Mouse (Mus musculus): Measurements from ENCODE around the gene Gnaq. TPM values are rescaled to one million over a fixed set of nuclear protein-coding genes. Genes with fewer than 3 reads are reported as not detected.

The Gnaq gene
- total RNA-seq, 1 experiment = 17.8 TPM

GRCm38 (mm10) chr19:16342702-16343101, 210.1 kb downstream of the Gnaq start:
- no peaks in the 10 kb centered on the region for H3K9me3 ChIP-seq (ENCODE audit: control insufficient read depth, insufficient read depth, low read depth, low read length)
- no peak overlapping the region for H3K27ac ChIP-seq (ENCODE audit: insufficient read depth, low read depth, low read length, poor library complexity, severe bottlenecking)
- in situ Hi-C loops (cut with MboI; ENCODE audit: low sequenced_read_pairs in 2 of 2, unreplicated experiment in 2 of 2) = no loop called here
- H3K36me3 ChIP-seq (ENCODE audit: control insufficient read depth, insufficient read depth, low read length, poor library complexity, severe bottlenecking) = no peaks in the 10 kb centered on the region
- peak; percentile 12 for DNase-seq (ENCODE audit: low read depth, low spot score)
- H3K4me3 ChIP-seq (ENCODE audit: insufficient read depth in 1 of 2, low read depth in 1 of 2, low read length in 2 of 2, poor library complexity in 1 of 2, severe bottlenecking in 1 of 2) = no peak overlapping the region
- no peak for TF ChIP-seq CHD2 (IDR thresholded peaks at IDR 0.05; ENCODE audit: low read depth, low read length)
- peak; percentile 37; the same call in 1 of the 2 replicates for TF ChIP-seq ZC3H11A (IDR thresholded peaks at IDR 0.05; ENCODE audit: borderline replicate concordance, low read depth, low read length)
- no peak overlapping the region for H3K9ac ChIP-seq (ENCODE audit: insufficient read depth, low read depth, low read length, poor library complexity, severe bottlenecking)
- no peaks in the 10 kb centered on the region for H3K4me1 ChIP-seq (ENCODE audit: control insufficient read depth in 2 of 2, insufficient read depth in 2 of 2, low read length in 2 of 2, poor library complexity in 1 of 2)

GRCm38 (mm10) chr19:16345516-16345915, 212.9 kb downstream of the Gnaq start:
- no peaks in the 10 kb centered on the region for H3K36me3 ChIP-seq (ENCODE audit: control insufficient read depth, insufficient read depth, low read length, poor library complexity, severe bottlenecking)
- DNase-seq (ENCODE audit: low read depth, low spot score) = no peak
- no peak overlapping the region for H3K27ac ChIP-seq (ENCODE audit: insufficient read depth, low read depth, low read length, poor library complexity, severe bottlenecking)
- no peaks in the 10 kb centered on the region for H3K9me3 ChIP-seq (ENCODE audit: control insufficient read depth, insufficient read depth, low read depth, low read length)
- no peak overlapping the region for H3K4me3 ChIP-seq (ENCODE audit: insufficient read depth in 1 of 2, low read depth in 1 of 2, low read length in 2 of 2, poor library complexity in 1 of 2, severe bottlenecking in 1 of 2)
- in situ Hi-C loops (cut with MboI; ENCODE audit: low sequenced_read_pairs in 2 of 2, unreplicated experiment in 2 of 2) = no loop called here
- H3K9ac ChIP-seq (ENCODE audit: insufficient read depth, low read depth, low read length, poor library complexity, severe bottlenecking) = no peak overlapping the region
- TF ChIP-seq HCFC1 (IDR thresholded peaks at IDR 0.05; ENCODE audit: borderline replicate concordance, insufficient read depth, low read length) = no peak
- no peak for TF ChIP-seq ZNF384 (IDR thresholded peaks at IDR 0.05; ENCODE audit: low read depth, low read length)
- no peak for TF ChIP-seq ZC3H11A (IDR thresholded peaks at IDR 0.05; ENCODE audit: borderline replicate concordance, low read depth, low read length)
- no peak for TF ChIP-seq MAFK (IDR thresholded peaks at IDR 0.05; ENCODE audit: insufficient read depth, low read depth, low read length)
- TF ChIP-seq CHD2 (IDR thresholded peaks at IDR 0.05; ENCODE audit: low read depth, low read length) = no peak
- no peaks in the 10 kb centered on the region for H3K4me1 ChIP-seq (ENCODE audit: control insufficient read depth in 2 of 2, insufficient read depth in 2 of 2, low read length in 2 of 2, poor library complexity in 1 of 2)

- Histone ChIP-seq H3K4me1 (ENCODE audit: control insufficient read depth in 2 of 2, insufficient read depth in 2 of 2, low read length in 2 of 2, poor library complexity in 1 of 2) (no peaks in the 10 kb centered on the region), H3K9ac (ENCODE audit: insufficient read depth, low read depth, low read length, poor library complexity, severe bottlenecking) (no peak overlapping the region)
- in situ Hi-C loops (cut with MboI; ENCODE audit: low sequenced_read_pairs in 2 of 2, unreplicated experiment in 2 of 2) = no loop called here
These were observed 214.4 kb downstream of the Gnaq start for GRCm38 (mm10) chr19:16347037-16347436.

GRCm38 (mm10) chr19:16353701-16354136, 221.1 kb downstream of the Gnaq start:
- no peaks in the 10 kb centered on the region for H3K9me3 ChIP-seq (ENCODE audit: control insufficient read depth, insufficient read depth, low read depth, low read length)
- no peak overlapping the region for H3K4me3 ChIP-seq (ENCODE audit: insufficient read depth in 1 of 2, low read depth in 1 of 2, low read length in 2 of 2, poor library complexity in 1 of 2, severe bottlenecking in 1 of 2)
- peak; percentile 27 for DNase-seq (ENCODE audit: low read depth, low spot score)
- H3K4me1 ChIP-seq (ENCODE audit: control insufficient read depth in 2 of 2, insufficient read depth in 2 of 2, low read length in 2 of 2, poor library complexity in 1 of 2) = no peaks in the 10 kb centered on the region
- H3K9ac ChIP-seq (ENCODE audit: insufficient read depth, low read depth, low read length, poor library complexity, severe bottlenecking) = no peak overlapping the region
- peak; percentile 53; the same call in 1 of the 2 replicates for TF ChIP-seq ZC3H11A (IDR thresholded peaks at IDR 0.05; ENCODE audit: borderline replicate concordance, low read depth, low read length)
- TF ChIP-seq ZNF384 (IDR thresholded peaks at IDR 0.05; ENCODE audit: low read depth, low read length) = no peak
- in situ Hi-C loops (cut with MboI; ENCODE audit: low sequenced_read_pairs in 2 of 2, unreplicated experiment in 2 of 2) = no loop called here
- no peaks in the 10 kb centered on the region for H3K36me3 ChIP-seq (ENCODE audit: control insufficient read depth, insufficient read depth, low read length, poor library complexity, severe bottlenecking)
- no peak overlapping the region for H3K27ac ChIP-seq (ENCODE audit: insufficient read depth, low read depth, low read length, poor library complexity, severe bottlenecking)

More at GRCm38 (mm10) chr19:16347037-16347436, 214.4 kb downstream of the Gnaq start:
- no peaks in the 10 kb centered on the region for H3K36me3 ChIP-seq (ENCODE audit: control insufficient read depth, insufficient read depth, low read length, poor library complexity, severe bottlenecking)
- H3K4me3 ChIP-seq (ENCODE audit: insufficient read depth in 1 of 2, low read depth in 1 of 2, low read length in 2 of 2, poor library complexity in 1 of 2, severe bottlenecking in 1 of 2) = no peak overlapping the region
- no peak overlapping the region for H3K27ac ChIP-seq (ENCODE audit: insufficient read depth, low read depth, low read length, poor library complexity, severe bottlenecking)
- TF ChIP-seq MAFK (IDR thresholded peaks at IDR 0.05; ENCODE audit: insufficient read depth, low read depth, low read length) (no peak), CHD2 (IDR thresholded peaks at IDR 0.05; ENCODE audit: low read depth, low read length) (no peak), HCFC1 (IDR thresholded peaks at IDR 0.05; ENCODE audit: borderline replicate concordance, insufficient read depth, low read length) (no peak), ZC3H11A (IDR thresholded peaks at IDR 0.05; ENCODE audit: borderline replicate concordance, low read depth, low read length) (no peak), ZNF384 (IDR thresholded peaks at IDR 0.05; ENCODE audit: low read depth, low read length) (no peak)
- H3K9me3 ChIP-seq (ENCODE audit: control insufficient read depth, insufficient read depth, low read depth, low read length) = no peaks in the 10 kb centered on the region
- no peak for DNase-seq (ENCODE audit: low read depth, low spot score)

GRCm38 (mm10) chr19:16358148-16358547, 225.5 kb downstream of the Gnaq start:
- no peak for DNase-seq (ENCODE audit: low read depth, low spot score)
- H3K9ac ChIP-seq (ENCODE audit: insufficient read depth, low read depth, low read length, poor library complexity, severe bottlenecking) = no peak overlapping the region
- TF ChIP-seq ZC3H11A (IDR thresholded peaks at IDR 0.05; ENCODE audit: borderline replicate concordance, low read depth, low read length) = no peak
- TF ChIP-seq CHD2 (IDR thresholded peaks at IDR 0.05; ENCODE audit: low read depth, low read length) = no peak
- no peak for TF ChIP-seq ZNF384 (IDR thresholded peaks at IDR 0.05; ENCODE audit: low read depth, low read length)
- no peak for TF ChIP-seq MAFK (IDR thresholded peaks at IDR 0.05; ENCODE audit: insufficient read depth, low read depth, low read length)
- TF ChIP-seq HCFC1 (IDR thresholded peaks at IDR 0.05; ENCODE audit: borderline replicate concordance, insufficient read depth, low read length) = no peak
- H3K36me3 ChIP-seq (ENCODE audit: control insufficient read depth, insufficient read depth, low read length, poor library complexity, severe bottlenecking) = no peaks in the 10 kb centered on the region
- no peak overlapping the region for H3K4me3 ChIP-seq (ENCODE audit: insufficient read depth in 1 of 2, low read depth in 1 of 2, low read length in 2 of 2, poor library complexity in 1 of 2, severe bottlenecking in 1 of 2)
- H3K27ac ChIP-seq (ENCODE audit: insufficient read depth, low read depth, low read length, poor library complexity, severe bottlenecking) = no peak overlapping the region
- in situ Hi-C loops (cut with MboI; ENCODE audit: low sequenced_read_pairs in 2 of 2, unreplicated experiment in 2 of 2) = no loop called here
- no peaks in the 10 kb centered on the region for H3K9me3 ChIP-seq (ENCODE audit: control insufficient read depth, insufficient read depth, low read depth, low read length)
- H3K4me1 ChIP-seq (ENCODE audit: control insufficient read depth in 2 of 2, insufficient read depth in 2 of 2, low read length in 2 of 2, poor library complexity in 1 of 2) = no peaks in the 10 kb centered on the region

Measured in ES-E14 (cell line).